Mouse (Mus musculus) liver, adult 2 months (tissue): ENCODE results near the gene Adk. TPM values are rescaled to one million over a fixed set of nuclear protein-coding genes. Genes with fewer than 3 reads are reported as not detected.

ENCODE experiments used
- DNase-seq: peaks from one replicate; pipeline ENCODE4 v3.0.0-alpha.2; 2011; ENCODE audit warnings: low read depth, low spot score; ENCODE audit errors: extremely low read depth
- H3K27ac ChIP-seq: fragments of 200-500 bp; replicated peaks from 2 replicates; pipeline ENCODE4 v1.5.1; 2012; ENCODE audit warnings: low read depth, mild to moderate bottlenecking, control low read depth, inconsistent platforms, low read length; ENCODE audit not compliant: insufficient read depth
- H3K27me3 ChIP-seq: fragments of 200-500 bp; 2 replicates; pipeline ENCODE4 v1.6.1; 2012; ENCODE audit warnings: mild to moderate bottlenecking, moderate library complexity, low read length, inconsistent platforms; ENCODE audit not compliant: control insufficient read depth, insufficient read depth
- H3K36me3 ChIP-seq: fragments of 200-500 bp; 2 replicates; pipeline ENCODE4 v1.6.1; 2012; ENCODE audit warnings: low read length, inconsistent platforms; ENCODE audit not compliant: control insufficient read depth, insufficient read depth
- H3K4me1 ChIP-seq: fragments of 200-500 bp; 2 replicates; pipeline ENCODE4 v1.6.1; 2011; ENCODE audit warnings: low read length; ENCODE audit not compliant: control insufficient read depth, insufficient read depth
- H3K4me3 ChIP-seq: fragments of 200-500 bp; 2 replicates; pipeline ENCODE4 v1.5.1; 2011; ENCODE audit warnings: low read depth, mild to moderate bottlenecking, control low read depth, low read length, moderate library complexity; ENCODE audit not compliant: insufficient read depth
- H3K79me2 ChIP-seq: fragments of 200-500 bp; 2 replicates; pipeline ENCODE4 v1.6.1; 2012; ENCODE audit warnings: inconsistent platforms, mild to moderate bottlenecking, low read length, moderate library complexity; ENCODE audit not compliant: control insufficient read depth, insufficient read depth
- H3K9ac ChIP-seq: fragments of 200-500 bp; 2 replicates; pipeline ENCODE4 v1.6.1; 2012; ENCODE audit warnings: low read depth, mild to moderate bottlenecking, control low read depth, inconsistent platforms, low read length
- CTCF ChIP-seq: fragments of 200-500 bp; IDR thresholded peaks from 2 replicates; pipeline ENCODE4 v1.5.1; 2011; ENCODE audit warnings: low read depth, low read length, control low read depth
- POLR2A ChIP-seq: fragments of 200-500 bp; IDR thresholded peaks from 2 replicates; pipeline ENCODE4 v1.6.1; 2011; ENCODE audit warnings: low read length, control low read depth; ENCODE audit not compliant: insufficient read depth; ENCODE audit errors: extremely low read depth
- WGBS: fragments of 180-500 bp; shearing (Covaris S2); methylation state at CpG from one replicate; pipeline ENCODE4 v1.1.7; 2018; 5-methylcytosine and 5-hydroxymethylcytosine counted together
- polyA plus RNA-seq: library from polyadenylated mRNA; depleted of rRNA; stranded (reverse); fragments of >200 nt; gene quantifications from 2 replicates; pipeline ENCODE4 v1.2.3, GENCODE M21; 2012
- total RNA-seq: library from RNA; depleted of rRNA; stranded (reverse); fragments of >200 nt; gene quantifications from 2 replicates; pipeline ENCODE4 v1.2.3, GENCODE M21; 2014

Gene Adk
- total and polyA plus RNA-seq, 2 experiments, result 231 to 924 TPM

DNA sequence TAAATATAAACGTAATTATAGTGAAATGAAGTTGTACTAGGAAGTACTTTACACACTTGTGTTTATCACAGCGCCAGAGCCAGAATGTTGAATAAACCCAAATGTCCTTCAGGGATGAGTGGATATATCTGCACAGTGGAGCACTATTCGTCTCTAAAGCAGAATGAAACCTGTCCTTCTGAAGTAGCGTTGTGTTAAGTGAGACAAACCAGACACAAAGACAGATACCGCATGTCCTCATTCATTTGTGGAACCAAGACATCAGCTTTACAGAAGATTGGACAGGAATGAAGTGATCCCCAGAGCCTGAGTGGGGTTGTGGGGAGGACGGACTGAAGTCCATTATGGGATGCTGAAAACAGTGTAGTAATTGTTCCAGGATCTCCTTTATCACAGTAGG is 126.0 kb downstream of the Adk start:
- Histone ChIP-seq H3K36me3 (peaks cover 42% of the 10 kb centered on the region), H3K27me3 (no peaks in the 10 kb centered on the region), H3K27ac (no peak overlapping the region), H3K79me2 (peaks cover 3% of the 10 kb centered on the region; the same call in 1 of the 2 replicates), H3K4me1 (peaks cover 2% of the 10 kb centered on the region; the same call in 1 of the 2 replicates), H3K4me3 (no peak overlapping the region), H3K9ac (no peak overlapping the region)
- DNase-seq, result no peak
- 85% methylated on average over 6 of the region's 6 CpGs for WGBS
- TF ChIP-seq POLR2A, result no peak
- no peak for TF ChIP-seq CTCF

DNA sequence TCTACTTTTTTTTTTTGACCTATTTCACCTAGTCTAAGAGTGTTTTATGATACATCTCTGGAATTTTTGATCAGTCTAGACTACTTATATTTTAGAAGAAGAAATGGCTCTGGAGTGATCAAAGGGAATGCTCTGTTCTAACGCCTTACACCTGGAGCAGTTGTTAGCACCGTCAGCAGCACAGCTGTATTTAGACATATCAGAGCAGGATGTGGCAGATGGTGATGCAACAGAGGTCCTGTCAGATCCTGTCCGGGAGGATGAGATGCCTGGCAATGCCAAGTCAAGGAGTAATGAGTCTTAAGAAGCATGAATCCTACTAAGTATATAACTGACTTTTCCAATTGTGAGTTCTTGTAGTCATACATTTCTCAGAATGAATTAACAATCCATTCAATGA is 128.7 kb downstream of the Adk start:
- Histone ChIP-seq H3K79me2 (peaks cover 11% of the 10 kb centered on the region), H3K36me3 (peaks cover 48% of the 10 kb centered on the region), H3K4me1 (peaks cover 2% of the 10 kb centered on the region; the same call in 1 of the 2 replicates), H3K27ac (no peak overlapping the region), H3K27me3 (no peaks in the 10 kb centered on the region), H3K9ac (no peak overlapping the region), H3K4me3 (no peak overlapping the region)
- WGBS, result 33% methylated on average over 3 of the region's 3 CpGs
- TF ChIP-seq POLR2A, result no peak
- TF ChIP-seq CTCF, result no peak
- peak; percentile 52 for DNase-seq

DNA sequence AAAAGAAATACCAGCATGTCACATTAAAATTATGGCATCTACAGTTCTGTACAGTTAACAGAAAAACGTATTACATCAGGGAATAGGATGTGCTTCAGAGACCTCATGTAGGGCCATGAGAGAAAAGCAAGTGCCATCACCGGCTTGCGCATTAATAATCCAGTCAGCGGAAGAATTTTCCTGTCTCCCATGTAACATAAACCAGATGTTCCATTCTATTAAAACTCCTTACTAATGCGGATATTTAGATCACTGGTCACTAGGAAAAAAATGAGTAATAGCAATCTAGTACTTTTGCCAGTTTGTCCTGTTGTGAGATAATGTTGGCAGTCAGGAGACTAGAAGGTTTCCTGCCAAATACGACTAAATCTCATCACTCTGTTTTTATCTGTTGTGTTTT is 139.6 kb downstream of the Adk start:
- Histone ChIP-seq H3K9ac (no peak overlapping the region), H3K4me1 (peaks cover 4% of the 10 kb centered on the region), H3K27ac (no peak overlapping the region), H3K27me3 (no peaks in the 10 kb centered on the region), H3K36me3 (peaks cover 28% of the 10 kb centered on the region), H3K4me3 (no peak overlapping the region), H3K79me2 (peaks cover 14% of the 10 kb centered on the region; the same call in 1 of the 2 replicates)
- DNase-seq, result no peak
- TF ChIP-seq CTCF, result no peak
- no peak for TF ChIP-seq POLR2A
- 69% methylated on average over 6 of the region's 6 CpGs for WGBS

DNA sequence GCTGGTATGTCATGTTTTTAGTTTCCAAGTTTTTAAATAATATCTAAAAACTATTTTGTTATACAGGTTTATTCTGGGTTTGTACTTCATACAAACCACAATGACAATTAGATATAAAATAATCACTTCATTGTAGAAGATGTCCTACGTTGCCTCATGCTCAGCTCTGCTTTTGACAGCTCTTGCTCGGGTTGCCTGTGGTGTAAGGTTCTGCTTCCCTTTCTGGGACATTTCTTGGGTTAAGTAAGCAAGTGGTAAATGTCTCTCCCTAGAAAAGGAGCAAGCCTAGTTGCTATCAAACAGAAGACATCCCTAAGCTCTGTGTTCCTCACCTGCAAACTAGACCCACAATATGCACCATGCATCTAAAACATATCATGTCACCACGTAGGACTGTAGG is 140.4 kb downstream of the Adk start:
- H3K79me2 ChIP-seq, result peaks cover 14% of the 10 kb centered on the region; the same call in 1 of the 2 replicates
- WGBS, result 96% methylated on average over 3 of the region's 3 CpGs
- peaks cover 33% of the 10 kb centered on the region for H3K36me3 ChIP-seq
- no peak overlapping the region for H3K9ac ChIP-seq
- H3K4me3 ChIP-seq, result no peak overlapping the region
- H3K27me3 ChIP-seq, result no peaks in the 10 kb centered on the region
- DNase-seq, result no peak
- no peak overlapping the region for H3K27ac ChIP-seq
- TF ChIP-seq POLR2A (no peak), CTCF (no peak)
- H3K4me1 ChIP-seq, result peaks cover 4% of the 10 kb centered on the region

DNA sequence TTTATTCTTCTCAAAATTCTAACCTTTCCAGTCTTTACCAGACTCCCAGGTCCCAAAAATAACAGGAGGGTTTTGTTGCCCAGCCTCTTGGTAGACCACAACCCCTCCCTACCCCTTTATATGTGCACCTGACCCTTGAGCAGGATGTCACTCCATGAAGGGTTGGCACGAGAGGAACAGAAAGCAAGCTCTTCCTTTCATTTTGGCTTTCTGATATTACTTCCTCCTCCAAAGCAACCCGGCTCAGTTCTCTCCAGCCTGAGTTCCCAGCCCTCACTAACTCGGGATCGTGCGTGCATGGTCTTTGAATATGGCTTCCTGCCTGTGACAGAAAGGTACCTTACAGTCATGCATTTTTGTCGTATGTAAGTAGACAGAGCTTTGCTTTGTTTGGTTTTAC is 142.0 kb downstream of the Adk start:
- H3K36me3 ChIP-seq, result peaks cover 38% of the 10 kb centered on the region
- 65% methylated on average over 6 of the region's 6 CpGs for WGBS
- H3K27ac ChIP-seq, result no peak overlapping the region
- no peak overlapping the region for H3K9ac ChIP-seq
- DNase-seq, result no peak
- no peak overlapping the region for H3K4me3 ChIP-seq
- H3K79me2 ChIP-seq, result peaks cover 14% of the 10 kb centered on the region; the same call in 1 of the 2 replicates
- H3K27me3 ChIP-seq, result no peaks in the 10 kb centered on the region
- peaks cover 2% of the 10 kb centered on the region; the same call in 1 of the 2 replicates for H3K4me1 ChIP-seq
- TF ChIP-seq CTCF (no peak), POLR2A (no peak)

DNA sequence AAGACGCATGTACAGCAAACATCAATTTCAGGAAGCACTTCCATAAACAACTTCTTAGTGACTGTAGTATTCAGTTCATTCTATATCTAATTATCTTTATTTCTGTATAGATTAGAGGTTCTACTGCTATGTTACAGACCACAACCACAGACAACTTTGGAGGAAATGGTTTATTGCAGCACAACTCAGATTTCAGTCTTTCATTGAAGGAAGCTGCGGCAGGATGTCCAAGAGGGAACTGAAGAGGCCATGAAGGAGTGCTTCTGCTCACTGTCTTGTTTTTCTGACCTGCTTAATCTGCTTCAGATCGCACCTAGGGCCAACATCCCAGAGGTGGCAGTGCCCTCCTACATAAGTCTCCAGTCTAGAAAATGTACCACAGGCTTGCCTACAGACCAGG is 148.5 kb downstream of the Adk start:
- Histone ChIP-seq H3K27me3 (no peaks in the 10 kb centered on the region), H3K27ac (no peak overlapping the region), H3K4me1 (no peaks in the 10 kb centered on the region; the same call in 1 of the 2 replicates), H3K9ac (no peak overlapping the region), H3K4me3 (no peak overlapping the region), H3K36me3 (peaks cover 28% of the 10 kb centered on the region), H3K79me2 (peaks cover 6% of the 10 kb centered on the region; the same call in 1 of the 2 replicates)
- DNase-seq, result no peak
- no peak for TF ChIP-seq CTCF
- WGBS, result 73% methylated on average over 3 of the region's 3 CpGs
